Mouse (Mus musculus) gastrocnemius, postnatal 36 days (tissue): Measurements from ENCODE around the gene Gnb1. TPM values are rescaled to one million over a fixed set of nuclear protein-coding genes. Genes with fewer than 3 reads are reported as not detected.

Experiments used
- DNase-seq, 2 experiments: peaks; one replicate each; pipeline ENCODE4 v3.0.0; 2022
- intact Hi-C: fragments of 180-260 bp; cut with DNase I; formaldehyde crosslinking; loops from one replicate; pipeline ENCODE4 v1.15.1; 2025
- total RNA-seq, 2 experiments: library from RNA; stranded (reverse); gene quantifications; 2 replicates each; pipeline ENCODE4 v1.2.3; 2021

Gnb1 gene
- total RNA-seq, 2 experiments from 2014 or later, result 55.4 to 63.3 TPM

- intact Hi-C loops, result no loop called here
- DNase-seq, result no peak
Measured at GRCm38 (mm10) chr4:155601997-155602456, 110.9 kb downstream of the Gnb1 start.

- no peak for DNase-seq
- intact Hi-C loops, result no loop called here
Measured at GRCm38 (mm10) chr4:155602753-155603152, 111.6 kb downstream of the Gnb1 start.

GRCm38 (mm10) chr4:155603801-155604200, 112.6 kb downstream of the Gnb1 start:
- intact Hi-C loops, result no loop called here

GRCm38 (mm10) chr4:155605132-155605531, 114.0 kb downstream of the Gnb1 start:
- intact Hi-C loops, result no loop called here
- no peak for DNase-seq

More at GRCm38 (mm10) chr4:155603801-155604200, 112.6 kb downstream of the Gnb1 start:
- DNase-seq, result no peak

- intact Hi-C loops, result no loop called here
- no peak for DNase-seq
Measured at GRCm38 (mm10) chr4:155606825-155607224, 115.7 kb downstream of the Gnb1 start.

Other genes with a start within 250 kb of the Gnb1 start
- gene Faap20, start 241.6 kb upstream of the Gnb1 start, total RNA-seq, result 1 to 10 TPM; 3.1 to 4.7 TPM
- gene Prkcz, start 130.0 kb upstream of the Gnb1 start, total RNA-seq, result 1 to 10 TPM in 1 of 2 experiments, under 1 TPM in 1; 0.87 to 1.2 TPM
- gene Gabrd, start 93.2 kb upstream of the Gnb1 start, total RNA-seq, result under 1 TPM; 0.23 to 0.25 TPM
- gene Cfap74, start 82.2 kb upstream of the Gnb1 start, total RNA-seq, result under 1 TPM; 0.15 to 0.38 TPM
- gene Tmem52, start 22.2 kb upstream of the Gnb1 start, total RNA-seq, result 100 to 1,000 TPM; 245 to 257 TPM
- 10 to 100 TPM; 16.6 to 16.9 TPM for gene Nadk, start 71.0 kb downstream of the Gnb1 start, total RNA-seq
- 1 to 10 TPM; 2.9 to 3.8 TPM for gene Slc35e2, start 110.1 kb downstream of the Gnb1 start, total RNA-seq
- 10 to 100 TPM; 20.6 to 28.1 TPM for gene Cdk11b, start 133.5 kb downstream of the Gnb1 start, total RNA-seq
- gene Gm10563, start 154.0 kb downstream of the Gnb1 start, total RNA-seq, result not detected
- 1 to 10 TPM; 2.2 to 3.5 TPM for gene Mmp23, start 162.0 kb downstream of the Gnb1 start, total RNA-seq
- gene Mib2, start 177.8 kb downstream of the Gnb1 start, total RNA-seq, result 10 to 100 TPM; 13.8 to 15.2 TPM
- 1 to 10 TPM; 1.2 to 1.3 TPM for gene Fndc10, start 203.0 kb downstream of the Gnb1 start, total RNA-seq
- gene Ssu72, start 213.4 kb downstream of the Gnb1 start, total RNA-seq, result 10 to 100 TPM; 32.3 to 34.8 TPM
- gene Tmem240, start 243.4 kb downstream of the Gnb1 start, total RNA-seq, result under 1 TPM; 0.28 to 0.39 TPM